Mouse (Mus musculus): Measurements from ENCODE around the gene Eif2b4.

Eif2b4 gene

GRCm38 (mm10) chr5:31153516-31154151 lies 39.6 kb downstream of the Eif2b4 start:
- DNase-seq, result no peak

GRCm38 (mm10) chr5:31151746-31152145 lies 41.5 kb downstream of the Eif2b4 start:
- DNase-seq, result no peak

- DNase-seq, result no peak
Measured at GRCm38 (mm10) chr5:31149781-31150180, 43.4 kb downstream of the Eif2b4 start.

- no peak for DNase-seq
Measured at GRCm38 (mm10) chr5:31138968-31139425, 54.2 kb downstream of the Eif2b4 start.

- DNase-seq, result no peak
Measured at GRCm38 (mm10) chr5:31138241-31138967, 54.8 kb downstream of the Eif2b4 start, which contains the start of gene Ucn. Gene Ucn, minus strand, starts transcription at chr5:31138829.

- no peak for DNase-seq
Measured at GRCm38 (mm10) chr5:31137658-31138057, 55.6 kb downstream of the Eif2b4 start.

Data from right cerebral cortex, adult 18-20 months (tissue).